Mouse (Mus musculus) neural tube, embryonic 14.5 days (tissue): ENCODE measurements at regions not wholly inside any gene's neighbourhood (a gene's known extent, or its start where the extent isn't known, plus 50 kb on each side); places are given as distances from the start of the nearest gene placed in this dataset.

Experiments used
- ATAC-seq: fragments of 200-750 bp; cut with Nextera tagmentation; 2 replicates; pipeline ENCODE4 v1.8.0; 2017; ENCODE audit warnings: low read depth, mild to moderate bottlenecking, moderate TSS enrichment, moderate library complexity
- H3K27ac ChIP-seq: fragments of 300-500 bp; sonication (generic); 2 replicates; pipeline ENCODE4 v1.5.1; 2014; ENCODE audit warnings: low read depth, mild to moderate bottlenecking, control low read depth, low read length, moderate library complexity, mixed read lengths
- H3K27me3 ChIP-seq: fragments of 300-500 bp; sonication (generic); 2 replicates; pipeline ENCODE4 v1.6.1; 2014; ENCODE audit warnings: low read length; ENCODE audit not compliant: control insufficient read depth, insufficient read depth
- H3K36me3 ChIP-seq: fragments of 300-500 bp; sonication (generic); 2 replicates; pipeline ENCODE4 v1.6.1; 2014; ENCODE audit warnings: low read length, mixed read lengths; ENCODE audit not compliant: control insufficient read depth, insufficient read depth
- H3K4me1 ChIP-seq: fragments of 300-500 bp; sonication (generic); 2 replicates; pipeline ENCODE4 v1.6.1; 2014; ENCODE audit warnings: low read length; ENCODE audit not compliant: control insufficient read depth, insufficient read depth
- H3K4me2 ChIP-seq: fragments of 300-500 bp; sonication (generic); 2 replicates; pipeline ENCODE4 v1.6.1; 2014; ENCODE audit warnings: mild to moderate bottlenecking, low read depth, low read length, control low read depth
- H3K4me3 ChIP-seq: fragments of 300-500 bp; sonication (generic); 2 replicates; pipeline ENCODE4 v1.5.1; 2014; ENCODE audit warnings: low read depth, low read length, control low read depth, mixed read lengths
- H3K9ac ChIP-seq: fragments of 300-500 bp; sonication (generic); replicated peaks from 2 replicates; pipeline ENCODE4 v1.6.1; 2014; ENCODE audit warnings: low read depth, mild to moderate bottlenecking, control low read depth, low read length, mixed read lengths
- H3K9me3 ChIP-seq: fragments of 300-500 bp; sonication (generic); 2 replicates; pipeline ENCODE4 v1.6.1; 2016; ENCODE audit warnings: low read length; ENCODE audit not compliant: control insufficient read depth
- WGBS: fragments of 180-500 bp; shearing (Covaris S2); extraction: QIAGEN DNeasy Blood & Tissue Kit; methylation state at CpG from one replicate; pipeline ENCODE4 v1.1.7; 2014; 5-methylcytosine and 5-hydroxymethylcytosine counted together

GRCm38 (mm10) chr10:126664408-126665083, 236.6 kb downstream of the Atp23 start:
- Histone ChIP-seq H3K9ac (no peak overlapping the region), H3K9me3 (no peaks in the 10 kb centered on the region), H3K4me1 (no peaks in the 10 kb centered on the region), H3K27ac (no peak overlapping the region), H3K36me3 (no peaks in the 10 kb centered on the region), H3K4me2 (no peak overlapping the region), H3K4me3 (no peak overlapping the region), H3K27me3 (no peaks in the 10 kb centered on the region)
- no peak for ATAC-seq
- 89% methylated on average over 13 of the region's 13 CpGs for WGBS

DNA sequence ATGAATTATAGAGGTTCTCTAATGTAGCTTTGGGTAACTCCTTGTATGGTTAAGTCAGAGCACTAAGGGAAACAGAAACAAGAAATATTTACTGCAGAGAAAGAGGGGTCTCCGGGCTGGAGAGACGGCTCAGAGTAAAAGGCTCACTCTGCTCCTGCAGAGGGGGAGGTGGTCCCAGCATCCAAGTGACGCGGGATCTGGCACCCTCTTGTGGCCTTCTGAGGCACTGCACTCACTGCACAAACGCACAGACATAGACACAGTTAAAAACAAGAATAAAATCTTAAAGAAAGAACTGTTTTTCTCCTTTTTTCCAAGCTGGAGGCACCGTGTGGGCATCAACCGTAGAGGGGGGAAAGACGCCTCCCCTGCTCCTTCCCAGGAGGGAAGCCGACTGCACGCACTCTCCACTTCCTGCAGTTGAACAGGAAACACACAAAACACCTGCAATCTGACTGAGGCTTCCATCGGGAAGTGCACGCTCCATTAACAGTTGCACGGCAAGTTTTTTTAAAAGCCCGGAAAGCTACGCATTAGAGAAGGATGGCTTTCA, 237.6 kb downstream of the Atp23 start:
- Histone ChIP-seq H3K9ac (no peak overlapping the region), H3K27ac (no peak overlapping the region), H3K36me3 (no peaks in the 10 kb centered on the region), H3K4me1 (no peaks in the 10 kb centered on the region), H3K4me2 (no peak overlapping the region), H3K4me3 (no peak overlapping the region), H3K9me3 (no peaks in the 10 kb centered on the region), H3K27me3 (no peaks in the 10 kb centered on the region)
- 80% methylated on average over 15 of the region's 15 CpGs for WGBS
- no peak for ATAC-seq

- Histone ChIP-seq H3K4me3 (no peak overlapping the region), H3K36me3 (no peaks in the 10 kb centered on the region), H3K4me1 (no peaks in the 10 kb centered on the region), H3K27me3 (no peaks in the 10 kb centered on the region), H3K9me3 (no peaks in the 10 kb centered on the region), H3K4me2 (no peak overlapping the region), H3K9ac (no peak overlapping the region), H3K27ac (no peak overlapping the region)
- no peak for ATAC-seq
- WGBS, result 93% methylated on average over 6 of the region's 6 CpGs
Measured at GRCm38 (mm10) chr10:126662765-126663164, 238.4 kb downstream of the Atp23 start.

DNA sequence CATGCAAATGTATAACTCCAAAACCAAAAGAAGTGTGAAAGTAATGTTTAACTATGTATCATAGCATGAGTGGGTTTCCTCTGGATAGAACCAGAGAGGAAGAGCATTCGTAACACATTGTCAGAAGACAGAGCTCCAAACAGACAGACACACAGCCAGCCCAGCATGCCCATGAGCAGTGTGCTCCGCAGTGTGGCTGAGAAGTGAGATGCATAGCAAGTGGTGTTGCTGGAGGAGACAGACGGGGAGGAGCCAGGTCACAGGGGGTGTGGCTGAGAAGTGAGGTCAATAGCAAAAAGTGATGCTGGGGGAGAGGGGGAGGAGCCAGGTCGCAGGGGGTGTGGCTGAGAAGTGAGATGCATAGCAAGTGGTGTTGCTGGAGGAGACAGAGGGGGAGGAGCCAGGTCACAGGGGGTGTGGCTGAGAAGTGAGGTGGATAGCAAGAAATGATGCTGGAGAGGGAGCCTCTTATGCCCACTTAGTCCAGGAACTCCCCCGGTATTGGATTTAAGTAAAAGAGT, 240.0 kb downstream of the Atp23 start:
- Histone ChIP-seq H3K9me3 (no peaks in the 10 kb centered on the region), H3K27me3 (no peaks in the 10 kb centered on the region), H3K4me2 (no peak overlapping the region), H3K9ac (no peak overlapping the region), H3K36me3 (no peaks in the 10 kb centered on the region), H3K4me1 (no peaks in the 10 kb centered on the region), H3K27ac (no peak overlapping the region), H3K4me3 (no peak overlapping the region)
- WGBS, result 61% methylated on average over 5 of the region's 5 CpGs
- ATAC-seq, result no peak

DNA sequence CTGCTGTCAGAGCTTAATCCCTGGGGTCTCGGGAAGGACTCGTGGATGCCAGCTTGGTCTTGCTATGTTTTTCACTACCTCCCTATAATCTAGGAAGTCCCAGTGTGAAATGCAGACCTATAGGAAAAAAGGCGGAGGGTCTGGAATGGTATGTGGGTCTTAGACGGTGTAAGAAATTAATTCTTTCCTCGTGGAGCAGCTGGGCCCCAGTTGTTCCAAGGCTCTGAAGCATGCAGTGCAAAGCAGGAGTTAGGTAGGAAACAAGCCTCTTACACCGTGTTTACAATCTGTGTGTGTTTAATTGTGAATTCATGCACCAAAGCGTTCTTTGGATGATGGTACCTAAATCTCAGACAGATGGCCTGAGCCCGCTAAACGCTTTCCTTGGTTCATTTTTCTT, 241.1 kb downstream of the Atp23 start:
- no peak overlapping the region for H3K4me2 ChIP-seq
- no peaks in the 10 kb centered on the region for H3K9me3 ChIP-seq
- H3K27me3 ChIP-seq, result no peaks in the 10 kb centered on the region
- no peak overlapping the region for H3K4me3 ChIP-seq
- peak; percentile 31; the same call in 1 of the 2 replicates for ATAC-seq
- H3K9ac ChIP-seq, result no peak overlapping the region
- no peak overlapping the region for H3K27ac ChIP-seq
- H3K36me3 ChIP-seq, result no peaks in the 10 kb centered on the region
- 69% methylated on average over 9 of the region's 9 CpGs for WGBS
- no peaks in the 10 kb centered on the region for H3K4me1 ChIP-seq

- Histone ChIP-seq H3K27ac (no peak overlapping the region), H3K9me3 (no peaks in the 10 kb centered on the region)
- 90% methylated on average over 3 of the region's 3 CpGs for WGBS
Measured at GRCm38 (mm10) chr10:126652693-126653092, 248.5 kb downstream of the Atp23 start.

GRCm38 (mm10) chr10:126646587-126646986, 254.6 kb downstream of the Atp23 start:
- Histone ChIP-seq H3K27me3 (no peaks in the 10 kb centered on the region), H3K4me1 (0 out of 2 replicates have a peak, but pooled peaks cover 3% of the 10 kb centered on the region), H3K36me3 (no peaks in the 10 kb centered on the region), H3K27ac (no peak overlapping the region), H3K4me3 (no peak overlapping the region), H3K4me2 (no peak overlapping the region), H3K9me3 (no peaks in the 10 kb centered on the region), H3K9ac (no peak overlapping the region)
- no peak for ATAC-seq
- WGBS, result 54% methylated on average over 4 of the region's 4 CpGs

More at GRCm38 (mm10) chr10:126652693-126653092, 248.5 kb downstream of the Atp23 start:
- Histone ChIP-seq H3K4me2 (no peak overlapping the region), H3K4me1 (no peaks in the 10 kb centered on the region), H3K4me3 (no peak overlapping the region), H3K27me3 (no peaks in the 10 kb centered on the region), H3K36me3 (no peaks in the 10 kb centered on the region), H3K9ac (no peak overlapping the region)
- no peak for ATAC-seq

DNA sequence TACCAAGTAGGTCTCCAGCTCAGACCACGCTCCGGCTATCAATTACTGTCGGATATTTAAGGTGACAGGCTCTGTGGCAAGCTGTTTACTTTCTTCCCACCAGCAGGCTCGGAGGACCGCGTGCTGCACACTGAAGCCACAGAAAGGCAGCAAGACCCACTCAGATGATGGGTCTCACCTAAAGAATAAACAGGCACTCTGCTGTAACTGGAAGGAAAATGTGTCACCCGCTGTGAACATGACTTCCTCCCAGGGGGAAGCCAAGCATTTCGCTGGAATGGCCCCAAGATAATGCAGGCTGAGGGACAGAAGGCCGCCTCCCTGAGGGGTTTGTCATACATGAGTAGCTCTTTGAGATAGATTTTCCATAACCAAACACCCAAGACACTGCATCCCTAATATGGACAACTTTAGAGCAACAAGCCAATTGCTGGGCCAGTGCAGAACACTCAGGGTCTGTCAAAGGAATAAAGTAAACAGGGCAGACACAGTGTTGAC, 259.3 kb downstream of the Atp23 start:
- H3K4me2 ChIP-seq, result no peak overlapping the region
- ATAC-seq, result no peak

GRCm38 (mm10) chr10:126634731-126635130, 266.4 kb downstream of the Atp23 start:
- H3K4me2 ChIP-seq, result no peak overlapping the region
- no peaks in the 10 kb centered on the region for H3K9me3 ChIP-seq
- no peaks in the 10 kb centered on the region for H3K27me3 ChIP-seq
- no peaks in the 10 kb centered on the region for H3K4me1 ChIP-seq
- no peak overlapping the region for H3K27ac ChIP-seq
- no peak overlapping the region for H3K9ac ChIP-seq
- H3K36me3 ChIP-seq, result no peaks in the 10 kb centered on the region
- 55% methylated on average over 13 of the region's 13 CpGs for WGBS
- no peak overlapping the region for H3K4me3 ChIP-seq
- ATAC-seq, result no peak

More for the DNA sequence above, 259.3 kb downstream of the Atp23 start:
- WGBS, result 17% methylated on average over 9 of the region's 9 CpGs
- Histone ChIP-seq H3K4me1 (0 out of 2 replicates have a peak, but pooled peaks cover 3% of the 10 kb centered on the region), H3K9ac (no peak overlapping the region), H3K36me3 (no peaks in the 10 kb centered on the region), H3K27ac (no peak overlapping the region), H3K4me3 (no peak overlapping the region), H3K27me3 (no peaks in the 10 kb centered on the region), H3K9me3 (no peaks in the 10 kb centered on the region)
